8 mouse cellular contexts compared by ENCODE assay signal in the genomic region with DNA sequence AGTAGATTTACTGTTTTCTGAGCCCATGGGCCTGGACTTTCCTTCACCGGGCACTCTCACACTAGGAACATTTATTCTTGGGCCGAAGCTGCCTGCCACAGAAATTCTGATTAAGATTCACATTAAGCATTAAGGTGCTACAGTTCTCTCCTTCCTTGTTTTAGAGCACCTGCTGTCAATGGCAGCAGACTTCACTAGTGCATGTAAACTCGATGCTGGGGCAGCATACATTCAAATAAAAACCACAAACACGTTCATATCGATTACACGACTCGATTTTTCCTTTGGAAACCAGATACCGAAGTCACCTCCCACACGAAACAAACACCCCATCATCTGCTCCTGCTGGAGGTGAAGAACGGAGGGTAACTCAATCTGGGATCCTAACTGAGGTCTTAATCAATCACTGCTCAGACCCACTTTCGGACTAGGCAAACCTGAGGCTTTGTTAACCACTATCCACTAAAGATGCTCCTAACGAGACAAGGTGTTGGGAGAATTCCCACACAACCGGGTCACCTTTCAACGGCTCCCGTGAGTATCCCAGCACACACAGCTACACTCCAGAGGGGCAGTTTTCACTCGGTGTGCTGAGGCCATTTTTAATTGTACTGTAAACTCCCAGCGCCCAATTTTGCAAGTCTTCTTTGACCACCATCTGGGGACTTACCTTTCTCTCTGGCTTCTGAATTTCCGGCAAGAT. TPM values are rescaled to one million over a fixed set of nuclear protein-coding genes. Genes with fewer than 3 reads are reported as not detected.
DNase-seq lines count a peak whose midpoint lies in the region; ATAC-seq lines count a peak whose summit lies in the region.

No protein-coding gene starts in this region.

- peak overlapping the region; percentile 91 for H3K9ac ChIP-seq in embryonic facial prominence, embryonic 11.5 days (replicated peaks; ENCODE audit: low read length)
- peak overlapping the region; percentile 97 for H3K9ac ChIP-seq in intestine, embryonic 14.5 days (ENCODE audit: low read length)
- H3K9ac ChIP-seq in neural tube, embryonic 13.5 days, result peak overlapping the region; percentile 92

- peak overlapping the region; percentile 52; the same call in 1 of the 2 replicates for H3K27ac ChIP-seq in embryonic facial prominence, embryonic 11.5 days (replicated peaks; ENCODE audit: low read depth, low read length)
- no peak overlapping the region; the same call in 1 of the 2 replicates for H3K27ac ChIP-seq in intestine, embryonic 14.5 days (ENCODE audit: low read depth)
- H3K27ac ChIP-seq in neural tube, embryonic 13.5 days (replicated peaks), result peak overlapping the region; percentile 93

- H3K4me2 ChIP-seq in embryonic facial prominence, embryonic 11.5 days (ENCODE audit: low read depth, low read length), result peak overlapping the region; percentile 64
- peak overlapping the region; percentile 52 for H3K4me2 ChIP-seq in intestine, embryonic 14.5 days (ENCODE audit: low read length)
- H3K4me2 ChIP-seq in neural tube, embryonic 13.5 days, result peak overlapping the region; percentile 95

- DNase-seq in 3T3-L1 (ENCODE audit: low read depth, low spot score), result peak; percentile 44
- DNase-seq in embryonic facial prominence, embryonic 11.5 days (ENCODE audit: low spot score), result peak; percentile 22
- DNase-seq in intestine, embryonic 14.5 days (ENCODE audit: low spot score), result peak; percentile 66
- DNase-seq in left cerebral cortex, adult 18-20 months (ENCODE audit: low spot score in 2 of 2), result no peak
- no peak for DNase-seq in layer of hippocampus, adult 9-11 months

- H3K9me3 ChIP-seq in erythroblast, embryonic 14.5 days (ENCODE audit: control insufficient read depth, low read length), result no peaks in the 10 kb centered on the region
- H3K9me3 ChIP-seq in embryonic facial prominence, embryonic 11.5 days (replicated peaks; ENCODE audit: control insufficient read depth, low read length), result no peaks in the 10 kb centered on the region
- no peaks in the 10 kb centered on the region for H3K9me3 ChIP-seq in intestine, embryonic 14.5 days (ENCODE audit: control insufficient read depth, low read length)
- no peaks in the 10 kb centered on the region for H3K9me3 ChIP-seq in neural tube, embryonic 13.5 days

- peaks cover 53% of the 10 kb centered on the region for H3K4me1 ChIP-seq in erythroblast, embryonic 14.5 days (ENCODE audit: control insufficient read depth)
- H3K4me1 ChIP-seq in embryonic facial prominence, embryonic 11.5 days (ENCODE audit: control insufficient read depth, insufficient read depth, low read length), result no peaks in the 10 kb centered on the region; the same call in 1 of the 2 replicates
- H3K4me1 ChIP-seq in intestine, embryonic 14.5 days (replicated peaks; ENCODE audit: control insufficient read depth, insufficient read depth, low read length), result peaks cover 16% of the 10 kb centered on the region
- H3K4me1 ChIP-seq in neural tube, embryonic 13.5 days (replicated peaks), result peaks cover 33% of the 10 kb centered on the region

- peaks cover 44% of the 10 kb centered on the region for H3K36me3 ChIP-seq in erythroblast, embryonic 14.5 days (ENCODE audit: control insufficient read depth)
- peaks cover 13% of the 10 kb centered on the region; the same call in 1 of the 2 replicates for H3K36me3 ChIP-seq in embryonic facial prominence, embryonic 11.5 days (replicated peaks; ENCODE audit: control insufficient read depth, insufficient read depth, low read depth, low read length)
- peaks cover 34% of the 10 kb centered on the region for H3K36me3 ChIP-seq in intestine, embryonic 14.5 days (ENCODE audit: control insufficient read depth, insufficient read depth, low read length)
- H3K36me3 ChIP-seq in neural tube, embryonic 13.5 days, result peaks cover 32% of the 10 kb centered on the region

- no peaks in the 10 kb centered on the region for H3K27me3 ChIP-seq in erythroblast, embryonic 14.5 days (ENCODE audit: control insufficient read depth)
- H3K27me3 ChIP-seq in embryonic facial prominence, embryonic 11.5 days (ENCODE audit: control insufficient read depth, insufficient read depth, low read length), result no peaks in the 10 kb centered on the region
- H3K27me3 ChIP-seq in intestine, embryonic 14.5 days (replicated peaks; ENCODE audit: control insufficient read depth, insufficient read depth, low read length), result no peaks in the 10 kb centered on the region
- H3K27me3 ChIP-seq in neural tube, embryonic 13.5 days, result no peaks in the 10 kb centered on the region

- 14% methylated on average over 18 of the region's 18 CpGs for WGBS in embryonic facial prominence, embryonic 11.5 days
- WGBS in intestine, embryonic 14.5 days, result 11% methylated on average over 18 of the region's 18 CpGs
- 12% methylated on average over 18 of the region's 18 CpGs for WGBS in neural tube, embryonic 13.5 days

- ATAC-seq in erythroblast, adult 5-6 weeks (replicated peaks; ENCODE audit: low FRiP score, poor library complexity, severe bottlenecking), result no peak
- no peak for ATAC-seq in embryonic facial prominence, embryonic 11.5 days (replicated peaks; ENCODE audit: insufficient number of reproducible peaks, low FRiP score, low TSS enrichment, low read depth)
- ATAC-seq in intestine, embryonic 14.5 days (replicated peaks; ENCODE audit: low FRiP score, low TSS enrichment, low read depth), result no peak
- no peak for ATAC-seq in neural tube, embryonic 13.5 days (ENCODE audit: low read depth)

- H3K4me3 ChIP-seq in erythroblast, embryonic 14.5 days (replicated peaks), result peak overlapping the region; percentile 70
- peak overlapping the region; percentile 98 for H3K4me3 ChIP-seq in embryonic facial prominence, embryonic 11.5 days (ENCODE audit: low read depth, low read length)
- peak overlapping the region; percentile 90 for H3K4me3 ChIP-seq in intestine, embryonic 14.5 days (ENCODE audit: low read depth, low read length)
- H3K4me3 ChIP-seq in neural tube, embryonic 13.5 days, result peak overlapping the region; percentile 96

RNA-seq across cellular contexts. Expression of a gene that starts 0.9 kb away (rescaled TPM):
- polyA plus RNA-seq in erythroblast, embryonic 14.5 days (2012), result 2.8 and 4.0 TPM in 2 replicates
- 26.1 and 35.1 TPM in 2 replicates for total RNA-seq in erythroblast, adult 5-6 weeks (2015; ENCODE audit: low replicate concordance)
- 33.3 and 37.7 TPM in 2 replicates for total RNA-seq in erythroblast, adult 5-6 weeks (2017; ENCODE audit: low replicate concordance)
- 160 and 163 TPM in 2 replicates for polyA plus RNA-seq in embryonic facial prominence, embryonic 11.5 days (2014; fragmentation: Nextera tagmentation; extraction: Ambion mirVana)
- polyA plus RNA-seq in intestine, embryonic 14.5 days (2014; fragmentation: Nextera tagmentation; extraction: Ambion mirVana), result 221 and 246 TPM in 2 replicates
- polyA plus RNA-seq in neural tube, embryonic 13.5 days (2015; fragmentation: Nextera tagmentation; extraction: Ambion mirVana), result 164 and 173 TPM in 2 replicates
- total RNA-seq in left cerebral cortex, adult 18-20 months (2021), result 10 to 100 TPM; 71.6 to 79.5 TPM

RNA-seq across cellular contexts. Expression of a gene that starts 52.6 kb away (rescaled TPM):
- 1.5 and 3.4 TPM in 2 replicates for polyA plus RNA-seq in erythroblast, embryonic 14.5 days (2012)
- total RNA-seq in erythroblast, adult 5-6 weeks (2015; ENCODE audit: low replicate concordance), result 8.1 and 12.5 TPM in 2 replicates
- 23.4 and 35.0 TPM in 2 replicates for total RNA-seq in erythroblast, adult 5-6 weeks (2017; ENCODE audit: low replicate concordance)
- 185 and 196 TPM in 2 replicates for polyA plus RNA-seq in embryonic facial prominence, embryonic 11.5 days (2014; fragmentation: Nextera tagmentation; extraction: Ambion mirVana)
- 150 and 158 TPM in 2 replicates for polyA plus RNA-seq in intestine, embryonic 14.5 days (2014; fragmentation: Nextera tagmentation; extraction: Ambion mirVana)
- polyA plus RNA-seq in neural tube, embryonic 13.5 days (2015; fragmentation: Nextera tagmentation; extraction: Ambion mirVana), result 83.0 and 105 TPM in 2 replicates
- 10 to 100 TPM; 42.1 to 44.0 TPM for total RNA-seq in left cerebral cortex, adult 18-20 months (2021)

Comparison
In these comparisons a context has a peak if more than half of its experiments do, and no peak if none do; other contexts are left out.
1. DNase-seq: peak in 3T3-L1 (single experiment), embryonic facial prominence, embryonic 11.5 days (single experiment) and intestine, embryonic 14.5 days (single experiment); none in left cerebral cortex, adult 18-20 months (0 of 2) and layer of hippocampus, adult 9-11 months (single experiment).
2. RNA of a gene that starts 0.9 kb away (polyA plus RNA-seq): 221 to 246 TPM in intestine, embryonic 14.5 days, 164 to 173 TPM in neural tube, embryonic 13.5 days and 160 to 163 TPM in embryonic facial prominence, embryonic 11.5 days; 2.8 to 4.0 TPM in erythroblast, embryonic 14.5 days; every median in the first group is over 10 times any median in the second.
3. RNA of a gene that starts 52.6 kb away (polyA plus RNA-seq): 185 to 196 TPM in embryonic facial prominence, embryonic 11.5 days, 150 to 158 TPM in intestine, embryonic 14.5 days and 83.0 to 105 TPM in neural tube, embryonic 13.5 days; 1.5 to 3.4 TPM in erythroblast, embryonic 14.5 days; every median in the first group is over 10 times any median in the second.
4. Peak in every context shown above with its lines, with median percentiles within 50 percentile points of each other: H3K4me3 ChIP-seq, H3K4me2 ChIP-seq and H3K9ac ChIP-seq.